Mouse (Mus musculus): ENCODE measurements around the gene Wdr49. TPM values are rescaled to one million over a fixed set of nuclear protein-coding genes. Genes with fewer than 3 reads are reported as not detected.

Wdr49 gene
- polyA plus RNA-seq, 1 experiment, result not detected

DNA sequence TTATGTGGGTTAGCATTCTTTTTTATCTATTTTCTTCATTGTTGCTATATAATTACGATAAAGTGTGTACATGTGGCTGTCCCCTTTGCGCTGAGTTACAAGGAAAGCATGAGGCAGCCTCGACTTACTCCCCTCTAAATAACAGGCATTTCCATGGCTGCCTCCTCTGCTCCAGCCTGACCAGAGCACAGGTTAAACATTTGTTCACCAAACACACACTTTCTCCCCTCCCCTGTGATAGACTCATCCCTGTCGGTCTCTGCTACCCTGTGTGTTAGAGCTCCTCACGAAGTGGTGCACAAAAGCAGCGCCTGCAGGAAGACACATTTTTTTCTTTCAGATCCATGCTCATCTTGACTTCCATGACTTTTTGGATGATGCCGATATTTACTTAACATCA lies 7.3 kb downstream of the Wdr49 start:
- H3K4me1 ChIP-seq (ENCODE audit: control insufficient read depth, insufficient read depth, low read length), result no peaks in the 10 kb centered on the region
- no peak overlapping the region for H3K27ac ChIP-seq (ENCODE audit: control insufficient read depth, insufficient read depth, low read depth, low read length, poor library complexity)
- no peak for TF ChIP-seq POLR2A (IDR thresholded peaks at IDR 0.05; ENCODE audit: borderline replicate concordance, control insufficient read depth, low read depth, low read length)
- TF ChIP-seq CTCF (IDR thresholded peaks at IDR 0.05; ENCODE audit: control insufficient read depth, insufficient read depth, low read length), result no peak
- H3K4me3 ChIP-seq (replicated peaks; ENCODE audit: control insufficient read depth, low read depth, low read length), result no peak overlapping the region
- WGBS, result 90% methylated on average over 7 of the region's 7 CpGs

DNA sequence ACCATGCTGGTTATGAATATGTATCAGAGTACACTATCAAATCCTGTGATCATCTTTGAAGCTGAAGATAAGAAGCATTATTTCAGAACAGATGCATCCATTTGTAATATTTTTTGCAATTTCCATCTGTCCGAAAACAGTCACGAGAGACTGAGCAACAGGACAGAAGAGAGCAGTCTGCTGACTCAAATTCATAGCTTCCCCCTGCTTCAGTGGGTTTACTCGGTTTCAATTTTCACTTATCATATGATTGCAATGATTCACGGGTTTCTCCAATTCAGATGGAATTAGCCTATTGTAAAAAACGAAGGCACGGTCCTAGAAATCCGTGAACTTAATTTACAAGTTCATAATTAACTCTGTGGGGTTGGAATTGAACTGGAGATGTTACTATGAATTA lies 13.8 kb downstream of the Wdr49 start:
- H3K4me1 ChIP-seq (ENCODE audit: control insufficient read depth, insufficient read depth, low read length), result no peaks in the 10 kb centered on the region
- no peak overlapping the region for H3K4me3 ChIP-seq (replicated peaks; ENCODE audit: control insufficient read depth, low read depth, low read length)
- 75% methylated on average over 7 of the region's 7 CpGs for WGBS
- no peak overlapping the region for H3K27ac ChIP-seq (ENCODE audit: control insufficient read depth, insufficient read depth, low read depth, low read length, poor library complexity)
- TF ChIP-seq POLR2A (IDR thresholded peaks at IDR 0.05; ENCODE audit: borderline replicate concordance, control insufficient read depth, low read depth, low read length), result no peak
- no peak for TF ChIP-seq CTCF (IDR thresholded peaks at IDR 0.05; ENCODE audit: control insufficient read depth, insufficient read depth, low read length)

DNA sequence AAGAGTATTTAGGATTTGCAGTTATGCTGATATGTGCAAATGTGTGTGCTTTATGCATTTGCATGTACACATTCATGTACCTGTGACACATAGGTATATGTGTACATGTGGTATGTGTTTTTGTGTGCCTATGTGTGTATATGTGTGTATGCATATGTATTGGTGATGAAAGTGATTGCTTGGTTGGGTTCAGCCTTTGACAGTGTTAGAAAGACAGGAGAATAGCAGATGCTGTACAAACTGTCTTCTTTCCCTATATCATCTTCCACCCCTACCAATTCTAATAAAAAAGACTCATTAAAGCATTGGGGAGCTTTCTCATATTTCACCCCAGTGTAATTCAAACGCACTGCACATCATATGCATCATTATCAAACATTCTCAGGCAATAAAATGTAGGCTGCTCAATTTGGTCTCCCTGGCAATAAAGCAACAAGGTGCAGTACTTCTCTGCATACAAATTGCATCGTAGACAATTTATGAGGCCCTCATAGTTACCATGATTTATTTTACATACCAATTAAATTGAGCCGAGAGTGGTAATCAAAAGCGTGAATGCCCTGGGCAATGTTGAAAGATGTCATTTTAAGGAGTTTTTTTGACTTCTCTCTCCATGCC lies 51.3 kb downstream of the Wdr49 start:
- Histone ChIP-seq H3K27ac (ENCODE audit: control insufficient read depth, insufficient read depth, low read depth, low read length, poor library complexity) (no peak overlapping the region), H3K4me3 (replicated peaks; ENCODE audit: control insufficient read depth, low read depth, low read length) (no peak overlapping the region), H3K4me1 (ENCODE audit: control insufficient read depth, insufficient read depth, low read length) (no peaks in the 10 kb centered on the region)
- WGBS, result 79% methylated on average over 4 of the region's 4 CpGs
- TF ChIP-seq POLR2A (IDR thresholded peaks at IDR 0.05; ENCODE audit: borderline replicate concordance, control insufficient read depth, low read depth, low read length) (no peak), CTCF (IDR thresholded peaks at IDR 0.05; ENCODE audit: control insufficient read depth, insufficient read depth, low read length) (no peak)

DNA sequence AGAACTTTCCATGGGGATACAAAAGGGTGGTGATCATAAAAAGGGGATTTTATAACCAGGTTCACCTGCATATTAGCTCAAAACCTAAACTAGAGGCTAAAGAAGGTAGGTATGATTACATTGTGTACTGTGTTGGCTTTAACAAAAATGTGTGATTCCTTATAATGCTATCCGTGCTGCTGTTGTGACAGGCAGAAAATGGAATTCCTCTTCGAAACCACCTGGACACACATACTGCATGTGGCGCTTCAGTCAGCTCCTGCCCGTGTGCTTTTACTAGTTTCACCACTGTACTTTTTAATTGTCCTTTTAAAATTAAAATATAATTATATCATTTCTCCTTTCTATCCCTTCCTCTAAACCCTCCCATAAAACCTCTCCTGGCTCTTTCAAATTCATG lies 86.0 kb downstream of the Wdr49 start:
- H3K27ac ChIP-seq (ENCODE audit: control insufficient read depth, insufficient read depth, low read depth, low read length, poor library complexity), result no peak overlapping the region
- 87% methylated on average over 4 of the region's 4 CpGs for WGBS
- no peak overlapping the region for H3K4me3 ChIP-seq (replicated peaks; ENCODE audit: control insufficient read depth, low read depth, low read length)
- TF ChIP-seq CTCF (IDR thresholded peaks at IDR 0.05; ENCODE audit: control insufficient read depth, insufficient read depth, low read length), result no peak
- TF ChIP-seq POLR2A (IDR thresholded peaks at IDR 0.05; ENCODE audit: borderline replicate concordance, control insufficient read depth, low read depth, low read length), result no peak
- no peaks in the 10 kb centered on the region for H3K4me1 ChIP-seq (ENCODE audit: control insufficient read depth, insufficient read depth, low read length)

DNA sequence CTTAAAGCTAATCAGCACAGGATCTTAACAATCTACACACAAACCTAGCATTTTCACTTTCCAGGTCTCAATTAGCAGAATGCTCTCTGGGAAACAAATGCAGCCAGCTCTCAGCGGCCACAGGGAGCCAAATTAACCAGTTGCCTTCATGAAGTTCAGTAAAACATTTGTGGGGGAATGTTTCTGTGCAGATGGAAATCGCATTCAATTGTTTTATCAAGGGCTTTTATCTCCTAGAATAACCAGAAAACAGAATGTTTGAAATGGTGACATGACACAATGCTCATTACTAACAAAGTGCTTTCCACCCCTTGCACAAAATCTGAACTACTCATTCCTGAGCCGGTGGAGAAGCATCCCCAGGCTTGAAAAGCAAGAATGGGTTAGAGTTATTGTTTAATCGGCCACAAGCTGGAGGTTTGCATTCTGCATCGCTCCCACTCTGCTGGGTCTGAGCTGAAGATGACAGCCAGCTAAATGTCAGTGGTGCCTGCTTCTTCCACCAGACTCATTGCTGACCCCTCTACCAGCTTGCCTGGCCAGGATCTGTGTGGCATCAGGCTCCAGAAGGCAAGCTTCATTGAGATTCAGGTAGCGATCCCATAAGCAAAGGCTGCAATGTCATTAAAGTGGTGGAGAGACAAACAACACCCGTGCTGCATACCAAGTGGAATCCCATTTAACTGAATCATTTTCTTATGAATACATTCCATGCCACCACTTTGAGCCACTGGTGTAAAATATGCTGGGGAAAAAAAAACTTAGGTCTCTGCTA lies 86.6 kb downstream of the Wdr49 start:
- no peak overlapping the region for H3K27ac ChIP-seq (ENCODE audit: control insufficient read depth, insufficient read depth, low read depth, low read length, poor library complexity)
- no peaks in the 10 kb centered on the region for H3K4me1 ChIP-seq (ENCODE audit: control insufficient read depth, insufficient read depth, low read length)
- 67% methylated on average over 7 of the region's 7 CpGs for WGBS
- no peak for TF ChIP-seq CTCF (IDR thresholded peaks at IDR 0.05; ENCODE audit: control insufficient read depth, insufficient read depth, low read length)
- H3K4me3 ChIP-seq (replicated peaks; ENCODE audit: control insufficient read depth, low read depth, low read length), result no peak overlapping the region

DNA sequence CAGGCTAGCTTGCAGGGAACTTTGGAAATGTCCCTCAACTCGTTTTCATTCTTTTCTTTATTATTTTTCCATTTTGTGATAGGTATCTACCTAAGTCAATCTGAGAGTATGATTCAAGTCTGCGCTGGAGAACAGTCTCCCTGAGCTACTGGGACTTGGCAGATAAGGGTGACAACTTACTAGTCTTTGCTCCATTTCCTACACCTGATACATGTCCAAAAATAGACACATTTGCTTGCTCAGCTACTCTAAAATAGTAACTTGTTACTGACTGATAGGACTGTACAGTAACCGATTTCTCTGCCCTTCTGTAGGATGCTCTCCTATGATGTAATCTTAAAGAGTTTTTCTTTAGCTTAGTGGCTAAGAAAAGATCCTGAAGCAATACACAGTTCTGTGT lies 87.5 kb downstream of the Wdr49 start:
- WGBS, result 63% methylated on average over 3 of the region's 3 CpGs
- Histone ChIP-seq H3K4me3 (replicated peaks; ENCODE audit: control insufficient read depth, low read depth, low read length) (no peak overlapping the region), H3K27ac (ENCODE audit: control insufficient read depth, insufficient read depth, low read depth, low read length, poor library complexity) (no peak overlapping the region), H3K4me1 (ENCODE audit: control insufficient read depth, insufficient read depth, low read length) (no peaks in the 10 kb centered on the region)
- TF ChIP-seq POLR2A (IDR thresholded peaks at IDR 0.05; ENCODE audit: borderline replicate concordance, control insufficient read depth, low read depth, low read length), result no peak
- TF ChIP-seq CTCF (IDR thresholded peaks at IDR 0.05; ENCODE audit: control insufficient read depth, insufficient read depth, low read length), result no peak

DNA sequence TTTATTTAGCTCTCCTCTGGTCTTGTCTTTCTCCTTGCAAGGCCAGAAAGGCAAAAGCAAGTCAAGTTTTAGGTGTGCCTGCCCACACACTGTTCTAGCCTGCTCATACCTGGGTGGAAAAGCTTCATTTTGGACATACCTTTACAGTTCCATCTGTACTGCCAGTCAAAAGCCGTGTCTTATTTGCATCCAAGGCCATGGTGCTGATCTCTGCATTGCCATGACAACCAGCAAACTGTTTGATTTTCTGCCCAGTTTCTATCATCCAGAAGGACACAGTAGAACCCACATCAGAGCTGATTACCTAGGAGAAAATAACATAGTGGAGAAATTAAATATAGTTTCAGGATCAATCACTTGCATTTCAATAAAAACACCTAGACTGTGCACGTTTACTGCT lies 100.2 kb downstream of the Wdr49 start:
- WGBS, result 76% methylated on average over 2 of the region's 2 CpGs
- TF ChIP-seq POLR2A (IDR thresholded peaks at IDR 0.05; ENCODE audit: borderline replicate concordance, control insufficient read depth, low read depth, low read length), result no peak
- Histone ChIP-seq H3K4me3 (replicated peaks; ENCODE audit: control insufficient read depth, low read depth, low read length) (no peak overlapping the region), H3K4me1 (ENCODE audit: control insufficient read depth, insufficient read depth, low read length) (no peaks in the 10 kb centered on the region), H3K27ac (ENCODE audit: control insufficient read depth, insufficient read depth, low read depth, low read length, poor library complexity) (no peak overlapping the region)

DNA sequence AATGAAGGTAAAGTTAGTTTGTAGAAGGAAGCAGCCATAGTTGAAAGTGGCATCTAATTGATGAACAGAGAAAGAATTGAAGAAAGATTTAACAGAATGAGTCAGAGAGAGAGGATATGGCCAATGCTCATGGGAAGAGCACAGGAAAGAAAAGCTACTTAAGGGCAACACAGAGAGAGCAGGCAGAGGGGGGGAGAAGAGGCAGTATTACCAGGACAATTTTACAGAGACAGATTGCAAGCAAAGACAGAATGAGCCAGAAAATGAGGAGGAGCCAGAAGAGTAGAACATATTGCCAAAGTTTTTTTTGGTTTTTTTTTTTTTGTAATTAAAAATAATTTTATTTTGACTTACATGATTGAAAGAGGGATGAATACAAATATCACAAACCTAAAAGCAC lies 128.0 kb downstream of the Wdr49 start:
- H3K4me3 ChIP-seq (replicated peaks; ENCODE audit: control insufficient read depth, low read depth, low read length), result no peak overlapping the region
- H3K27ac ChIP-seq (ENCODE audit: control insufficient read depth, insufficient read depth, low read depth, low read length, poor library complexity), result no peak overlapping the region
- TF ChIP-seq POLR2A (IDR thresholded peaks at IDR 0.05; ENCODE audit: borderline replicate concordance, control insufficient read depth, low read depth, low read length) (no peak), CTCF (IDR thresholded peaks at IDR 0.05; ENCODE audit: control insufficient read depth, insufficient read depth, low read length) (no peak)
- H3K4me1 ChIP-seq (ENCODE audit: control insufficient read depth, insufficient read depth, low read length), result no peaks in the 10 kb centered on the region

DNA sequence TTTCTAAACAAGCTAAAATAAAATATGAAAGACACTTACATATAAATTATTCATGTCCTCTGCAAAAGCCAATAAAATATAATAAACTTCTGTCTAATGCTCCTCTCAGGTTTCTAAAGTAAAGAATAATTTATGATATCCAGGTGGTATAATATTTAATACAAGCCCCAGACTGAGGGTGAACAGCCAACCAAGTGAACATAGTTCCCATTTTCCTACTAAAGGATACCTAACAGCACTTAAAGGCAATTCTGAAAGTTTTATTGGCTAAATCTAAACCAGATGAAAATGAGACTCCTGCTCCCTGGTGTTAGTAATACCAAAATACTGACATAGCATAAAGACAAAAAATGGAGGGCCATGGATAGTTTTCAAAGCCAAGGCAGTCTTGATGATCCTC lies 144.8 kb downstream of the Wdr49 start:
- TF ChIP-seq CTCF (IDR thresholded peaks at IDR 0.05; ENCODE audit: control insufficient read depth, insufficient read depth, low read length) (no peak), POLR2A (IDR thresholded peaks at IDR 0.05; ENCODE audit: borderline replicate concordance, control insufficient read depth, low read depth, low read length) (no peak)
- Histone ChIP-seq H3K4me1 (ENCODE audit: control insufficient read depth, insufficient read depth, low read length) (no peaks in the 10 kb centered on the region), H3K4me3 (replicated peaks; ENCODE audit: control insufficient read depth, low read depth, low read length) (no peak overlapping the region), H3K27ac (ENCODE audit: control insufficient read depth, insufficient read depth, low read depth, low read length, poor library complexity) (no peak overlapping the region)
